Mouse (Mus musculus): ENCODE results near the gene Rhbdd3. TPM values are rescaled to one million over a fixed set of nuclear protein-coding genes. Genes with fewer than 3 reads are reported as not detected.

Gene Rhbdd3
- polyA plus RNA-seq, 1 experiment = 1.6 TPM

DNA sequence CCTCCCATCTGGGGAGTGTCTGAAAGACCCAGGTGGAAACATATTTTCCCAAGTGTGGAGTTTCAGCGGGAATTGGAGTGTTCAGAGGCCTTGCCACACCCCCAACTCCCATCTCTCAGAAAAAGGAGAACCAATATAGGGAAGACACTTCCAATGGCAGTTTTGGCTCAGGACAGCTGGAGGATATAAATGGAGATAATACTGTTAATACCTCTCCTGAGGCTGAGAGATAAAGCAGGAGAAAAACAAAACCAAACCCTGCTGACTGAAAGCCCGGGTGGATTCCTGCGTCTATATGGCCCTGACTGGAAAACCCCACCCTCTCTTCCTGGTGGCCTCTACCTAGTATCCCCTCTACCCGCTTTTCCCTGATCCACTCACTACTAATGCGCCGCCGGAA lies 3.7 kb downstream of the Rhbdd3 start:
- H3K9me3 ChIP-seq (ENCODE audit: control insufficient read depth, low read length) = no peaks in the 10 kb centered on the region
- no peak for TF ChIP-seq TAL1 (IDR thresholded peaks at IDR 0.05; ENCODE audit: low read length)
- TF ChIP-seq GATA1 (IDR thresholded peaks at IDR 0.05; ENCODE audit: low read length) = no peak
- peaks cover 44% of the 10 kb centered on the region for H3K36me3 ChIP-seq (ENCODE audit: control insufficient read depth)
- no peaks in the 10 kb centered on the region for H3K27me3 ChIP-seq (ENCODE audit: control insufficient read depth)
- no peak overlapping the region for H3K4me3 ChIP-seq (replicated peaks)
- peaks cover 33% of the 10 kb centered on the region for H3K4me1 ChIP-seq (ENCODE audit: control insufficient read depth)

DNA sequence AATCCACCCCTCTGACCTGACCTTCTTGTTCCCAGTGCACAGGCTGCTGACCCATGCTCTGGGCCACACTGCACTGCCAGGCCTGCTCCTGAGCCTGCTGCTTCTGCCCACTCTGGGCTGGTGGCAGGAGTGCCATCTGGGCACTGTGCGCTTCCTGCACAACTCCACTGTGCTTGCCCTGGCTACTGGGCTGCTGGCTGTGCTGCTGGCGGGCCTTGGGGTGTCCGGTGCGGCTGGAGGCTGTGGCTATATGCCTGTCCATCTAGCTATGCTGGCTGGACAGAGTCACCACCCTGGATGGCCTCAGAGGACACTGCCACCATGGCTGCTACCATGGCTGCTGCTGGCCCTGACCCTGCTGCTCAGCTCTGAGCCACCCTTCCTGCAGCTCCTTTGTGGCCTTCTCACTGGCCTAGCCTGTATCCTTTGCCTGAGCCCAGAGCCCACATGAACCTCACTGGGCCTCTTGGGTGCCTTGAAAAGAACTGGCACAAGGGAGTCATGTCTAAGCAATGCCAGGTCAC lies 5.3 kb downstream of the Rhbdd3 start:
- TF ChIP-seq TAL1 (IDR thresholded peaks at IDR 0.05; ENCODE audit: low read length) = no peak; the same call in 2 of the 3 replicates
- TF ChIP-seq GATA1 (IDR thresholded peaks at IDR 0.05; ENCODE audit: low read length) = no peak
- H3K4me3 ChIP-seq (replicated peaks) = no peak overlapping the region
- H3K36me3 ChIP-seq (ENCODE audit: control insufficient read depth) = peaks cover 41% of the 10 kb centered on the region
- peaks cover 34% of the 10 kb centered on the region for H3K4me1 ChIP-seq (ENCODE audit: control insufficient read depth)
- H3K27me3 ChIP-seq (ENCODE audit: control insufficient read depth) = no peaks in the 10 kb centered on the region
- H3K9me3 ChIP-seq (ENCODE audit: control insufficient read depth, low read length) = no peaks in the 10 kb centered on the region

GRCm38 (mm10) chr11:5109441-5109840 lies 10.7 kb downstream of the Rhbdd3 start:
- TF ChIP-seq TAL1 (IDR thresholded peaks at IDR 0.05; ENCODE audit: low read length) (no peak), GATA1 (IDR thresholded peaks at IDR 0.05; ENCODE audit: low read length) (no peak)

DNA sequence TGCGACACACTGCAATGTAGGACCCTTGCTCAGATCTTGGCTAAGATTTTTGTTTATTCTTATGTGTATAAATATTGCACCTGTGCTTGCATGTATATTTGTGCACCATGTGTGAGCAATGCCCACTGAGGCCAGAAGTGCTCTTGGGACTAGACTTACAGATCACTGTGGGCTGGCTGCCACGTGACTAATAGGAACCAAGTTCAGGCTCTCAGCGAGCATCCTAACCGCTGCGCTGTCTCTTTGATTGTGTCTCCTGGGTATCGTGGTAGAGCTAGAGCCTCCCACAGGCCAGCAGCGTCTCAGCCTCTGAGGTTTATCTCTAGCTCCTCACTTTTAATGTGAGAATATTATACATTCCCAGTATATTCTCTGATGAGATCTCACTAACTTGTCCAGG lies 14.9 kb downstream of the Rhbdd3 start:
- H3K27me3 ChIP-seq (ENCODE audit: control insufficient read depth) = no peaks in the 10 kb centered on the region
- H3K9me3 ChIP-seq (ENCODE audit: control insufficient read depth, low read length) = no peaks in the 10 kb centered on the region
- TF ChIP-seq TAL1 (IDR thresholded peaks at IDR 0.05; ENCODE audit: low read length) = no peak
- no peak for TF ChIP-seq GATA1 (IDR thresholded peaks at IDR 0.05; ENCODE audit: low read length)
- H3K4me3 ChIP-seq (replicated peaks) = no peak overlapping the region
- H3K4me1 ChIP-seq (ENCODE audit: control insufficient read depth) = peaks cover 2% of the 10 kb centered on the region
- H3K36me3 ChIP-seq (ENCODE audit: control insufficient read depth) = no peaks in the 10 kb centered on the region

More at GRCm38 (mm10) chr11:5109441-5109840, 10.7 kb downstream of the Rhbdd3 start:
- Histone ChIP-seq H3K27me3 (ENCODE audit: control insufficient read depth) (no peaks in the 10 kb centered on the region), H3K36me3 (ENCODE audit: control insufficient read depth) (peaks cover 16% of the 10 kb centered on the region), H3K4me3 (replicated peaks) (no peak overlapping the region), H3K9me3 (ENCODE audit: control insufficient read depth, low read length) (no peaks in the 10 kb centered on the region), H3K4me1 (ENCODE audit: control insufficient read depth) (peaks cover 3% of the 10 kb centered on the region; the same call in 1 of the 2 replicates)

DNA sequence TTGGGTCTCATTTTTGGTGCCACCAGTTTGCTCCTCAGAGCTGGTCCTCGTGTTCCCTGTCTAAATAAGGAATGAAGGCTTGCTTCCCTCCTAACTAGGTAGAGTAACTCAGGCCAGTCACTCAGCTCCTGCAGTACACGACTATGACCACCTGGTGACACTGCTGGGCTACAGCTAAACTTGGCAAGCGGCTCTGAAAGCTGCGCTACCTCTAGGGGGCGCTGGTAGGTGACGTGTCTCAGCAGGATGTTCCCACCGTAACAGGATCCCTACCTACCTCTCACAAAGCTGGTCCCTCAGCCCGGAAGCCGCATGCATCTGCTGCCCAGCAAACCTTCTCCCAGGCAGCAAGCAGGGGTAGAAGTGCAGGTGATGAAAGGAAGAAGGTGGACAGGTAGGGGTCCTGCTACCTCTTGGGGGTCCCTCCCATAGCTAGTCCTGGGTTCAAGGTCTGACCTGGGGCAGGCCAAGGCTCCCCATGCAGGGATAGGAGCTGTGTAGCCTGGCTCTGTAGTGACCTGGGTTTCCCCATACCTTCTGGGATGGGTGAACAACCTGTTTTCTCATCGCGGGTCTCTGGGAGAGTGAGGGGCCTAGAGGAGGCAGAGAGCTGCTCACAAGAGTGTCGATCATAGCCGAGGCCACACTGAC lies 16.3 kb downstream of the Rhbdd3 start:
- H3K4me1 ChIP-seq (ENCODE audit: control insufficient read depth) = peaks cover 2% of the 10 kb centered on the region
- no peaks in the 10 kb centered on the region for H3K36me3 ChIP-seq (ENCODE audit: control insufficient read depth)
- H3K9me3 ChIP-seq (ENCODE audit: control insufficient read depth, low read length) = no peaks in the 10 kb centered on the region
- TF ChIP-seq TAL1 (IDR thresholded peaks at IDR 0.05; ENCODE audit: low read length) = no peak
- TF ChIP-seq GATA1 (IDR thresholded peaks at IDR 0.05; ENCODE audit: low read length) = no peak
- H3K4me3 ChIP-seq (replicated peaks) = no peak overlapping the region
- H3K27me3 ChIP-seq (ENCODE audit: control insufficient read depth) = no peaks in the 10 kb centered on the region

DNA sequence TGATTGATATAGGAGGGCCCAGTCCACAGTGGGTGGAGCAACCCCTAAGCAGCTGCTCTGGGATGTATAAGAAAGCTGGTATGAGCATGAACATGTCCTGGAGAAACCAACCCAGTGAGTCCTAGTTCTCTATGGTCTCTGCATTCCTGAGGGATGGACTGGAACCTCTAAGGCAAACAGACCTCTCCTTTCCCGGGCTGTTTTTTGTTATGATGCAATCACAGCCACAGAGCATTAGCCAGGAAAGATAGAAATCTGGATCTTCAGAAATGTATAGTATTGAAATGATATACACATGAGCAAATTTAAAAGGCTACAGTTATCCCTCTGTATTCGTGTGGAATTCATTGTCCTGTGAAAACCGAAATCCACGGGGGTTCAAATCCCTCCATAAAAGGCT lies 27.0 kb downstream of the Rhbdd3 start:
- Histone ChIP-seq H3K4me3 (replicated peaks) (no peak overlapping the region), H3K36me3 (ENCODE audit: control insufficient read depth) (no peaks in the 10 kb centered on the region), H3K9me3 (ENCODE audit: control insufficient read depth, low read length) (no peaks in the 10 kb centered on the region), H3K4me1 (ENCODE audit: control insufficient read depth) (no peaks in the 10 kb centered on the region), H3K27me3 (ENCODE audit: control insufficient read depth) (no peaks in the 10 kb centered on the region)
- TF ChIP-seq TAL1 (IDR thresholded peaks at IDR 0.05; ENCODE audit: low read length) (no peak), GATA1 (IDR thresholded peaks at IDR 0.05; ENCODE audit: low read length) (no peak)

DNA sequence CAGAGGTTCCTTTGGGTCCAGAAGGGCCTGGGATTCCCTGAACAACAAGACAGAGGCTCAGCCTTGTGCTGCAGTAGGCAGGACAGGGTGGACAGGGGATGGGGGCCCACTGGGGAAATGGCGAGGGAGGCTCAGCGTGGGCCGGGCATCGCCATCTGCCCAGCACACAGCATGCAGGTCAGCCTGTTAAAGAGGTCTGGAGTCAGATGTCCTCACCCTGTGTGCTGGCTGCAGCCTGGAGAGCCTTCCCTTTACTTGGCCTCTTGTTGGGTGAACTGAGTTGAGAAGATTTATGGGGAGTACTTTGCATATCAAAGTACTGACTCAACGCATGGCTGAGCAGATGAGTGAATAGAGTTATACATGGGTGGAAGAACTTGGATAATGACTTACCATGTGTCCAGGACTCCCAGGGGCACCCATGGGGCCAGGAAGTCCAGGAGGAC lies 30.3 kb downstream of the Rhbdd3 start:
- Histone ChIP-seq H3K4me3 (replicated peaks) (no peak overlapping the region), H3K9me3 (ENCODE audit: control insufficient read depth, low read length) (no peaks in the 10 kb centered on the region), H3K27me3 (ENCODE audit: control insufficient read depth) (no peaks in the 10 kb centered on the region), H3K4me1 (ENCODE audit: control insufficient read depth) (no peaks in the 10 kb centered on the region), H3K36me3 (ENCODE audit: control insufficient read depth) (no peaks in the 10 kb centered on the region)
- TF ChIP-seq TAL1 (IDR thresholded peaks at IDR 0.05; ENCODE audit: low read length) = no peak
- TF ChIP-seq GATA1 (IDR thresholded peaks at IDR 0.05; ENCODE audit: low read length) = no peak

DNA sequence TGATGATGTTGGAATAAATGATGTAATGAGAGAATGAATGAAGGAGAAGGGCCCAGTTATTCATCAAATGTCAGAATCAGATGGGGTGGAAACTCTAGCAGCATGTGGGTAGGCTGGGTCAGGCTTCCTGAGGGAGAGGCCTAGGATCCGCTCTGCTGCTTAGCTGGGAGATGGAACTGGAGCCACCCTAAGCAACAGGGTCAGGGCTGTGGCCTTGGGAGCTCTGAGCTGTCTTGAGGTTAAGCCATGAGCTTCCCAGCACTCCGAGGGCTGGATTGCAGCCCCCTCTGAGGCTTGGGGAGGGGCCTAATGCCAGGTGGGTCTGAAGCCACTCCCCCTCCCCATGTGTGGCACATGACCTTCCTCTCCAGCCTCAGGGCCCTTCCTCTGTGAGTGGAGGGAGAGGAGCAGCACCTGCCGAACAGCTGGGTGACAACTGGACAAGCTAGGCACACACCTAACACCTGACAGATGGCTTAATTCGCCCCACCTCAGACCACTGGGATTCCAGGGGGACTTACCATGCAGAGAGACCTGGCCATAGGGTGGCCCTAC lies 31.5 kb downstream of the Rhbdd3 start:
- no peaks in the 10 kb centered on the region for H3K4me1 ChIP-seq (ENCODE audit: control insufficient read depth)
- no peak overlapping the region for H3K4me3 ChIP-seq (replicated peaks)
- no peaks in the 10 kb centered on the region for H3K9me3 ChIP-seq (ENCODE audit: control insufficient read depth, low read length)
- H3K36me3 ChIP-seq (ENCODE audit: control insufficient read depth) = no peaks in the 10 kb centered on the region
- H3K27me3 ChIP-seq (ENCODE audit: control insufficient read depth) = no peaks in the 10 kb centered on the region
- TF ChIP-seq GATA1 (IDR thresholded peaks at IDR 0.05; ENCODE audit: low read length) (no peak), TAL1 (IDR thresholded peaks at IDR 0.05; ENCODE audit: low read length) (no peak)

DNA sequence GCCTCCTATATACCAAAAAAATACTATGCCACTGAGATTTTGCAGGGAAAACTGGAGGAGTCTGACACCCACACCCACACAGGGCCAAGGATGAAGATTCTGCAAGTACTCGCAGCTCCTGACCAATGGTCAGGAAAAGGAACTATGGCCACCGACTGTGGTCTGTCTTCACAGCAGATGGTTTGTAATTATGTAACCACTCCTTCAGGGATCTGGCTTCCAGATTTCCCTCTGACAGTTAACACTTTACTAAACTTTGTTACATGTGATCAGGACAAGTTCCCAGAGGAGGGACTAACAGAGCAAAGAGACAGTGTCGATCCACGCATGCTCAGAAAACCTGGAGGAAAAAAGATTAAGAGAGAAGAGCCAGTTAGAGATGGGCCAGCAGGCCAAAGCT lies 34.0 kb downstream of the Rhbdd3 start:
- no peak overlapping the region for H3K4me3 ChIP-seq (replicated peaks)
- TF ChIP-seq TAL1 (IDR thresholded peaks at IDR 0.05; ENCODE audit: low read length) = no peak
- no peak for TF ChIP-seq GATA1 (IDR thresholded peaks at IDR 0.05; ENCODE audit: low read length)
- H3K4me1 ChIP-seq (ENCODE audit: control insufficient read depth) = no peaks in the 10 kb centered on the region
- no peaks in the 10 kb centered on the region for H3K27me3 ChIP-seq (ENCODE audit: control insufficient read depth)
- no peaks in the 10 kb centered on the region for H3K36me3 ChIP-seq (ENCODE audit: control insufficient read depth)
- H3K9me3 ChIP-seq (ENCODE audit: control insufficient read depth, low read length) = no peaks in the 10 kb centered on the region

All from erythroblast, embryonic 14.5 days (primary cell).